Comparison of ENCODE assay signal across 29 mouse cellular contexts in the genomic region with DNA sequence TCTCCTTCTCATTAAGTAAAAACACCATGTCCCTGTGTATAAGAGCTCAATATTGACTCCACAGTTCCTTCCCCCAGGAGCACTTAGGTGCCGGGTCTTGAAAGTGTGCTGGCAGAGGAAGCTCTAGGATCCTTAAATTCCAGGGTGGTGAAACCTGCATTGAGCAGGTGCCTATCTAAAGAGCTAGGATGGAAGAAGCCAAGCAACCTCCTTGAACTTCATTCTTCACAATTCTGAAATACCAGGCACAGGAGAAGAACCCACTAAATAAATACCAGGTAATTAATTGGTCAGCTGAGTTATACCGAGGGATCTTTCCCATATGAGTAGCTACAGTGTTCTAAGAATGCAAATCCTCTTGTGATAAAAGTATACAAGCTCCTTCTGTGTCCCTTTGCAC.
DNase-seq lines count a peak whose midpoint lies in the region; ATAC-seq and TF ChIP-seq lines count a peak whose summit lies in the region.
"Had no signal": no experiment of that assay in that cellular context is flagged by ENCODE, and none has a peak within 500 bp of the region (broad histone marks: within the 10 kb centered on the region; RNA-seq: fewer than 3 reads in every experiment).

No protein-coding gene starts in this region.

- H3K9ac ChIP-seq in midbrain, embryonic 11.5 days (ENCODE audit: low read length): no peak overlapping the region
- H3K9ac ChIP-seq in midbrain, postnatal 0 days (replicated peaks; ENCODE audit: low read length, poor library complexity, severe bottlenecking): no peak overlapping the region
- no peak overlapping the region for H3K9ac ChIP-seq in lung, postnatal 0 days (replicated peaks; ENCODE audit: low read depth)
- H3K9ac ChIP-seq in heart, embryonic 11.5 days (ENCODE audit: low read depth, low read length): no peak overlapping the region
- H3K9ac ChIP-seq: embryonic facial prominence, embryonic 13.5 days; embryonic facial prominence, embryonic 15.5 days; forebrain, embryonic 12.5 days had no signal

- no peak overlapping the region for H3K4me2 ChIP-seq in midbrain, embryonic 11.5 days
- H3K4me2 ChIP-seq in midbrain, postnatal 0 days (ENCODE audit: low read depth, low read length, poor library complexity, severe bottlenecking): no peak overlapping the region
- no peak overlapping the region for H3K4me2 ChIP-seq in lung, postnatal 0 days (replicated peaks; ENCODE audit: low read depth, low read length)
- H3K4me2 ChIP-seq in heart, embryonic 11.5 days: no peak overlapping the region
- H3K4me2 ChIP-seq: embryonic facial prominence, embryonic 13.5 days; embryonic facial prominence, embryonic 15.5 days; forebrain, embryonic 12.5 days had no signal

- no peaks in the 10 kb centered on the region for H3K9me3 ChIP-seq in midbrain, embryonic 11.5 days (ENCODE audit: control insufficient read depth, low read length)
- H3K9me3 ChIP-seq in midbrain, postnatal 0 days (ENCODE audit: low read length): no peaks in the 10 kb centered on the region
- H3K9me3 ChIP-seq in lung, postnatal 0 days (ENCODE audit: low read length): no peaks in the 10 kb centered on the region
- no peaks in the 10 kb centered on the region; the same call in 1 of the 2 replicates for H3K9me3 ChIP-seq in heart, embryonic 11.5 days (replicated peaks; ENCODE audit: control insufficient read depth, low read length)
- H3K9me3 ChIP-seq: embryonic facial prominence, embryonic 13.5 days; embryonic facial prominence, embryonic 15.5 days; forebrain, embryonic 10.5 days; forebrain, embryonic 12.5 days had no signal

- DNase-seq in lung, adult 18-20 months: peak; percentile 39 to 52
- no peak for DNase-seq in lung, postnatal 10 days
- DNase-seq in midbrain, embryonic 11.5 days (ENCODE audit: low spot score, missing footprints): peak; percentile 59
- DNase-seq in midbrain, postnatal 0 days (ENCODE audit: low spot score): no peak
- peak; percentile 75 for DNase-seq in lung, postnatal 0 days (ENCODE audit: low spot score)
- peak; percentile 47 for DNase-seq in lung, postnatal 36 days
- DNase-seq: adrenal gland, adult 8-10 months; adrenal gland, postnatal 14 days; adrenal gland, postnatal 36 days; B cell, adult 2 months; cerebellum, adult 11-12 months; cerebellum, adult 2 months; cerebellum, adult 9-10 months; cerebellum, postnatal 10 days; cerebellum, postnatal 25 days; embryo, embryonic 11 days had no signal

- ATAC-seq in midbrain, embryonic 11.5 days (ENCODE audit: low FRiP score): no peak
- ATAC-seq in midbrain, postnatal 0 days (ENCODE audit: low FRiP score): no peak
- ATAC-seq in lung, postnatal 0 days: peak; percentile 87
- no peak for ATAC-seq in heart, embryonic 11.5 days (replicated peaks; ENCODE audit: insufficient number of reproducible peaks, low FRiP score, low TSS enrichment)
- ATAC-seq in megakaryocyte, adult 5-6 weeks (ENCODE audit: poor library complexity, severe bottlenecking): no peak
- ATAC-seq: activated CD4-positive, CD25-positive, alpha-beta regulatory T cell, adult 4 months; CD4-positive, CD25-positive, alpha-beta regulatory T cell, adult 4 months; forebrain, embryonic 14.5 days; Patski had no signal

- H3K4me1 ChIP-seq in midbrain, embryonic 11.5 days (ENCODE audit: control insufficient read depth, insufficient read depth, low read length): no peaks in the 10 kb centered on the region
- H3K4me1 ChIP-seq in midbrain, postnatal 0 days (ENCODE audit: insufficient read depth, low read length): 0 out of 2 replicates have a peak, but pooled peaks cover 8% of the 10 kb centered on the region
- H3K4me1 ChIP-seq in lung, postnatal 0 days (ENCODE audit: insufficient read depth, low read depth, low read length): no peaks in the 10 kb centered on the region
- 0 out of 2 replicates have a peak, but pooled peaks cover 2% of the 10 kb centered on the region for H3K4me1 ChIP-seq in heart, embryonic 11.5 days (ENCODE audit: control insufficient read depth, insufficient read depth, low read length)

- H3K27me3 ChIP-seq in midbrain, embryonic 11.5 days (ENCODE audit: control insufficient read depth, insufficient read depth, low read length): no peaks in the 10 kb centered on the region
- no peaks in the 10 kb centered on the region for H3K27me3 ChIP-seq in midbrain, postnatal 0 days (ENCODE audit: insufficient read depth, low read length)
- no peaks in the 10 kb centered on the region for H3K27me3 ChIP-seq in lung, postnatal 0 days (replicated peaks; ENCODE audit: insufficient read depth, low read length)
- no peaks in the 10 kb centered on the region for H3K27me3 ChIP-seq in heart, embryonic 11.5 days (ENCODE audit: control insufficient read depth, insufficient read depth, low read length)
- H3K27me3 ChIP-seq: CH12.LX; embryonic facial prominence, embryonic 13.5 days; embryonic facial prominence, embryonic 15.5 days; forebrain, embryonic 12.5 days; Patski had no signal

- H3K27ac ChIP-seq in midbrain, embryonic 11.5 days (ENCODE audit: low read depth, low read length): no peak overlapping the region
- H3K27ac ChIP-seq in midbrain, postnatal 0 days (ENCODE audit: low read depth, low read length): no peak overlapping the region; the same call in 1 of the 2 replicates
- no peak overlapping the region; the same call in 1 of the 2 replicates for H3K27ac ChIP-seq in lung, postnatal 0 days (ENCODE audit: low read length)
- no peak overlapping the region for H3K27ac ChIP-seq in heart, embryonic 11.5 days (ENCODE audit: low read depth, low read length)
- H3K27ac ChIP-seq: embryonic facial prominence, embryonic 13.5 days; embryonic facial prominence, embryonic 15.5 days; forebrain, embryonic 10.5 days; forebrain, embryonic 12.5 days had no signal

- TF ChIP-seq CTCF in midbrain, postnatal 0 days (IDR thresholded peaks at IDR 0.05): no peak
- TF ChIP-seq CTCF in lung, postnatal 0 days (IDR thresholded peaks at IDR 0.05): no peak

- TF ChIP-seq EP300 in lung, postnatal 0 days (IDR thresholded peaks at IDR 0.05): peak; percentile 96

- H3K4me3 ChIP-seq in midbrain, embryonic 11.5 days (ENCODE audit: low read depth, low read length): no peak overlapping the region
- H3K4me3 ChIP-seq in midbrain, postnatal 0 days (ENCODE audit: low read depth, low read length): no peak overlapping the region
- no peak overlapping the region for H3K4me3 ChIP-seq in lung, postnatal 0 days (ENCODE audit: low read depth, low read length)
- H3K4me3 ChIP-seq in heart, embryonic 11.5 days (ENCODE audit: low read depth, low read length): no peak overlapping the region
- H3K4me3 ChIP-seq: embryonic facial prominence, embryonic 13.5 days; embryonic facial prominence, embryonic 15.5 days; erythroblast, embryonic 14.5 days; forebrain, embryonic 10.5 days; forebrain, embryonic 12.5 days had no signal

- no peaks in the 10 kb centered on the region for H3K36me3 ChIP-seq in midbrain, embryonic 11.5 days (ENCODE audit: control insufficient read depth, insufficient read depth, low read length)
- no peaks in the 10 kb centered on the region for H3K36me3 ChIP-seq in midbrain, postnatal 0 days (ENCODE audit: insufficient read depth, low read length)
- H3K36me3 ChIP-seq in lung, postnatal 0 days (ENCODE audit: insufficient read depth, low read length): no peaks in the 10 kb centered on the region
- no peaks in the 10 kb centered on the region for H3K36me3 ChIP-seq in heart, embryonic 11.5 days (ENCODE audit: control insufficient read depth, insufficient read depth, low read length)
- H3K36me3 ChIP-seq: embryonic facial prominence, embryonic 13.5 days; embryonic facial prominence, embryonic 15.5 days; forebrain, embryonic 10.5 days; forebrain, embryonic 12.5 days; G1E had no signal

- WGBS in midbrain, embryonic 11.5 days: 91% methylated on average over 2 of the region's 2 CpGs
- 88% methylated on average over 2 of the region's 2 CpGs for WGBS in midbrain, postnatal 0 days
- WGBS in lung, postnatal 0 days: 52% methylated on average over 2 of the region's 2 CpGs
- 90% methylated on average over 2 of the region's 2 CpGs for WGBS in heart, embryonic 11.5 days (ENCODE audit: insufficient replicate concordance)

Comparison
In these comparisons a context has a peak if more than half of its experiments do, and no peak if none do; other contexts are left out.
1. DNase-seq: peak in lung, adult 18-20 months (2 of 2), midbrain, embryonic 11.5 days (single experiment), lung, postnatal 0 days (single experiment) and lung, postnatal 36 days (single experiment); none in lung, postnatal 10 days (single experiment) and midbrain, postnatal 0 days (single experiment).